Comparison of ENCODE assay signal across 25 mouse cellular contexts in the genomic region with DNA sequence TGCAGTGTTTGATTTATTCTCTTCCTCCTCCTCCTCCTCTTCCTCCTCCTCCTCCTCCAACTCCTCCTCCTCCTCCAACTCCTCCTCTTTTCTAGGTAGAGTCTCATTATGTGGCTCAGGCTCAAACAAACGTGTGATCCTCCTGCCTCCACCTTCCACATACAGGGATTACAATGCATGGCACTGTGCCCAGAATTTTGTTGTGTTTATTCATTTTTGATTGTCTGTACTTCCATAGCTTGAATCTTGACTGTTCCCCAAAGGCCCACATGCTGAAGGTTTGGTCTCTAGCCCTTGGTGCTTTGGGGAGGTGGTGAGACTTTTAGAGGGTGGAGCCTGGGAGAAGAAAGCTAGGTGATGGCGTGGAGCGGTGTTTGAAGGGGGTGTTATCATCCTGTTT.
DNase-seq lines count a peak whose midpoint lies in the region; ATAC-seq and TF ChIP-seq lines count a peak whose summit lies in the region.
"Had no signal": no experiment of that assay in that cellular context is flagged by ENCODE, and none has a peak within 500 bp of the region (broad histone marks: within the 10 kb centered on the region; RNA-seq: fewer than 3 reads in every experiment).

No protein-coding gene starts in this region.

- TF ChIP-seq POLR2A in olfactory bulb, adult 2 months (IDR thresholded peaks at IDR 0.05; ENCODE audit: insufficient read depth, low read depth, low read length) = no peak

- H3K27ac ChIP-seq in lung, embryonic 14.5 days (ENCODE audit: low read depth) = no peak overlapping the region
- no peak overlapping the region for H3K27ac ChIP-seq in lung, postnatal 0 days (ENCODE audit: low read length)
- peak overlapping the region; percentile 40 for H3K27ac ChIP-seq in olfactory bulb, adult 2 months (ENCODE audit: insufficient read depth, low read depth, low read length)
- H3K27ac ChIP-seq: embryonic facial prominence, embryonic 13.5 days; forebrain, embryonic 10.5 days; forebrain, embryonic 12.5 days had no signal

- TF ChIP-seq EP300 in lung, postnatal 0 days (IDR thresholded peaks at IDR 0.05) = no peak

- ATAC-seq in lung, embryonic 14.5 days (ENCODE audit: insufficient read depth) = no peak
- no peak for ATAC-seq in lung, postnatal 0 days
- ATAC-seq: activated CD4-positive, CD25-positive, alpha-beta regulatory T cell, adult 4 months; CD4-positive, CD25-positive, alpha-beta regulatory T cell, adult 4 months; forebrain, embryonic 14.5 days; forebrain, embryonic 16.5 days; Patski had no signal

- no peak overlapping the region for H3K4me2 ChIP-seq in lung, embryonic 14.5 days
- H3K4me2 ChIP-seq in lung, postnatal 0 days (replicated peaks; ENCODE audit: low read depth, low read length) = no peak overlapping the region
- H3K4me2 ChIP-seq: embryonic facial prominence, embryonic 13.5 days; forebrain, embryonic 12.5 days had no signal

- H3K9ac ChIP-seq in lung, embryonic 14.5 days = no peak overlapping the region
- no peak overlapping the region for H3K9ac ChIP-seq in lung, postnatal 0 days (replicated peaks; ENCODE audit: low read depth)
- H3K9ac ChIP-seq: embryonic facial prominence, embryonic 13.5 days; forebrain, embryonic 12.5 days had no signal

- WGBS in lung, embryonic 14.5 days = 59% methylated on average over 3 of the region's 3 CpGs
- 53% methylated on average over 3 of the region's 3 CpGs for WGBS in lung, postnatal 0 days
- 57% methylated on average over 3 of the region's 3 CpGs for WGBS in olfactory bulb, adult 2 months

- DNase-seq in lung, embryonic 14.5 days = peak; percentile 65
- no peak for DNase-seq in lung, postnatal 14 days
- peak; percentile 56 for DNase-seq in lung, postnatal 10 days
- DNase-seq in lung, postnatal 0 days (ENCODE audit: low spot score) = no peak
- no peak for DNase-seq in spleen, adult 18-20 months
- DNase-seq: adrenal gland, adult 8-10 months; adrenal gland, postnatal 14 days; adrenal gland, postnatal 36 days; B cell, adult 2 months; cerebellum, adult 11-12 months; cerebellum, adult 2 months; cerebellum, adult 9-10 months; cerebellum, postnatal 10 days; cerebellum, postnatal 25 days had no signal

- H3K4me1 ChIP-seq in lung, embryonic 14.5 days (ENCODE audit: insufficient read depth) = no peaks in the 10 kb centered on the region
- no peaks in the 10 kb centered on the region for H3K4me1 ChIP-seq in lung, postnatal 0 days (ENCODE audit: insufficient read depth, low read depth, low read length)
- peaks cover 38% of the 10 kb centered on the region for H3K4me1 ChIP-seq in olfactory bulb, adult 2 months (ENCODE audit: control insufficient read depth, insufficient read depth, low read length)
- H3K4me1 ChIP-seq: forebrain, embryonic 10.5 days had no signal

- H3K36me3 ChIP-seq in lung, embryonic 14.5 days (ENCODE audit: insufficient read depth) = peaks cover 6% of the 10 kb centered on the region; the same call in 1 of the 2 replicates
- H3K36me3 ChIP-seq in lung, postnatal 0 days (ENCODE audit: insufficient read depth, low read length) = no peaks in the 10 kb centered on the region
- H3K36me3 ChIP-seq: embryonic facial prominence, embryonic 13.5 days; forebrain, embryonic 10.5 days; forebrain, embryonic 12.5 days; G1E had no signal

- no peaks in the 10 kb centered on the region for H3K9me3 ChIP-seq in lung, embryonic 14.5 days (ENCODE audit: low read depth, low read length)
- H3K9me3 ChIP-seq in lung, postnatal 0 days (ENCODE audit: low read length) = no peaks in the 10 kb centered on the region
- H3K9me3 ChIP-seq: embryonic facial prominence, embryonic 13.5 days; forebrain, embryonic 10.5 days; forebrain, embryonic 12.5 days had no signal

- no peak overlapping the region for H3K4me3 ChIP-seq in lung, embryonic 14.5 days (ENCODE audit: low read depth, low read length)
- H3K4me3 ChIP-seq in lung, postnatal 0 days (ENCODE audit: low read depth, low read length) = no peak overlapping the region
- H3K4me3 ChIP-seq in olfactory bulb, adult 2 months (ENCODE audit: insufficient read depth, low read depth, low read length) = no peak overlapping the region
- H3K4me3 ChIP-seq: embryonic facial prominence, embryonic 13.5 days; erythroblast, embryonic 14.5 days; forebrain, embryonic 10.5 days; forebrain, embryonic 12.5 days had no signal

- no peaks in the 10 kb centered on the region for H3K27me3 ChIP-seq in lung, embryonic 14.5 days (ENCODE audit: insufficient read depth, low read length)
- no peaks in the 10 kb centered on the region for H3K27me3 ChIP-seq in lung, postnatal 0 days (replicated peaks; ENCODE audit: insufficient read depth, low read length)
- H3K27me3 ChIP-seq: embryonic facial prominence, embryonic 13.5 days; forebrain, embryonic 12.5 days; Patski had no signal

- no peak for TF ChIP-seq CTCF in lung, embryonic 14.5 days (IDR thresholded peaks at IDR 0.05; ENCODE audit: low read depth)
- TF ChIP-seq CTCF in lung, postnatal 0 days (IDR thresholded peaks at IDR 0.05) = no peak
- TF ChIP-seq CTCF in olfactory bulb, adult 2 months (IDR thresholded peaks at IDR 0.05; ENCODE audit: insufficient read depth, low read depth, low read length) = no peak

Comparison
In these comparisons a context has a peak if more than half of its experiments do, and no peak if none do; other contexts are left out.
1. DNase-seq: peak in lung, embryonic 14.5 days (single experiment) and lung, postnatal 10 days (single experiment); none in lung, postnatal 14 days (single experiment), lung, postnatal 0 days (single experiment) and spleen, adult 18-20 months (0 of 2).